Mouse (Mus musculus) brain, embryonic 14.5 days (tissue): ENCODE measurements around the gene Cep135.

ENCODE experiments used
- CTCF ChIP-seq: fragments of 200-500 bp; IDR thresholded peaks from 2 replicates; pipeline ENCODE4 v1.5.1; 2012; ENCODE audit warnings: inconsistent platforms, mild to moderate bottlenecking, moderate library complexity, borderline replicate concordance; ENCODE audit not compliant: insufficient read depth, insufficient read length; ENCODE audit errors: extremely low read depth
- POLR2A ChIP-seq: fragments of 200-500 bp; IDR thresholded peaks from 2 replicates; pipeline ENCODE4 v1.6.1; 2012; ENCODE audit warnings: mild to moderate bottlenecking, inconsistent platforms, borderline replicate concordance; ENCODE audit not compliant: poor library complexity, insufficient read depth, insufficient read length, severe bottlenecking; ENCODE audit errors: extremely low read depth

- no peak for TF ChIP-seq POLR2A
- TF ChIP-seq CTCF: no peak
These were observed 102.8 kb downstream of the Cep135 start for GRCm38 (mm10) chr5:76691251-76691650.
